Mouse (Mus musculus): Measurements from ENCODE around the gene Rnf167. TPM values are rescaled to one million over a fixed set of nuclear protein-coding genes. Genes with fewer than 3 reads are reported as not detected.
A peak's percentile ranks its signal among the peaks of the same experiment; 100 is the strongest.

Gene Rnf167
- polyA plus RNA-seq, 1 experiment = 44.0 TPM

- Histone ChIP-seq H3K27ac (replicated peaks; ENCODE audit: low read depth, low read length) (peak overlapping the region; percentile 79), H3K4me3 (ENCODE audit: insufficient read depth, low read depth, low read length) (peak overlapping the region; percentile 76), H3K4me1 (ENCODE audit: control insufficient read depth, insufficient read depth, insufficient read length, low read length) (no peaks in the 10 kb centered on the region)
Observed at GRCm38 (mm10) chr11:70656456-70656927, 9.5 kb downstream of the Rnf167 start.

- Histone ChIP-seq H3K4me1 (ENCODE audit: control insufficient read depth, insufficient read depth, insufficient read length, low read length) (no peaks in the 10 kb centered on the region), H3K27ac (replicated peaks; ENCODE audit: low read depth, low read length) (peak within 1 kb of the TSS; percentile 79), H3K4me3 (ENCODE audit: insufficient read depth, low read depth, low read length) (peak within 1 kb of the TSS; percentile 76)
Observed at GRCm38 (mm10) chr11:70656964-70657363, 9.9 kb downstream of the Rnf167 start, which contains the start of gene Eno3. Gene Eno3 (plus strand): TSS chr11:70657202.

GRCm38 (mm10) chr11:70657573-70657972 lies 10.5 kb downstream of the Rnf167 start:
- Histone ChIP-seq H3K4me3 (ENCODE audit: insufficient read depth, low read depth, low read length) (no peak overlapping the region), H3K4me1 (ENCODE audit: control insufficient read depth, insufficient read depth, insufficient read length, low read length) (no peaks in the 10 kb centered on the region), H3K27ac (replicated peaks; ENCODE audit: low read depth, low read length) (no peak overlapping the region)

- H3K4me3 ChIP-seq (ENCODE audit: insufficient read depth, low read depth, low read length) = no peak overlapping the region
- no peaks in the 10 kb centered on the region for H3K4me1 ChIP-seq (ENCODE audit: control insufficient read depth, insufficient read depth, insufficient read length, low read length)
- no peak overlapping the region for H3K27ac ChIP-seq (replicated peaks; ENCODE audit: low read depth, low read length)
Observed at GRCm38 (mm10) chr11:70657991-70658390, 11.0 kb downstream of the Rnf167 start.

- Histone ChIP-seq H3K27ac (replicated peaks; ENCODE audit: low read depth, low read length) (no peak overlapping the region), H3K4me1 (ENCODE audit: control insufficient read depth, insufficient read depth, insufficient read length, low read length) (no peaks in the 10 kb centered on the region), H3K4me3 (ENCODE audit: insufficient read depth, low read depth, low read length) (no peak overlapping the region)
Observed at GRCm38 (mm10) chr11:70658521-70658920, 11.5 kb downstream of the Rnf167 start.

GRCm38 (mm10) chr11:70658942-70659341 lies 11.9 kb downstream of the Rnf167 start:
- Histone ChIP-seq H3K4me3 (ENCODE audit: insufficient read depth, low read depth, low read length) (no peak overlapping the region), H3K27ac (replicated peaks; ENCODE audit: low read depth, low read length) (no peak overlapping the region), H3K4me1 (ENCODE audit: control insufficient read depth, insufficient read depth, insufficient read length, low read length) (no peaks in the 10 kb centered on the region)

GRCm38 (mm10) chr11:70660571-70660970 lies 13.5 kb downstream of the Rnf167 start:
- Histone ChIP-seq H3K27ac (replicated peaks; ENCODE audit: low read depth, low read length) (no peak overlapping the region), H3K4me3 (ENCODE audit: insufficient read depth, low read depth, low read length) (no peak overlapping the region), H3K4me1 (ENCODE audit: control insufficient read depth, insufficient read depth, insufficient read length, low read length) (no peaks in the 10 kb centered on the region)

GRCm38 (mm10) chr11:70663101-70663500 lies 16.1 kb downstream of the Rnf167 start:
- Histone ChIP-seq H3K4me1 (ENCODE audit: control insufficient read depth, insufficient read depth, insufficient read length, low read length) (no peaks in the 10 kb centered on the region), H3K27ac (replicated peaks; ENCODE audit: low read depth, low read length) (no peak overlapping the region)

GRCm38 (mm10) chr11:70663957-70664356 lies 16.9 kb downstream of the Rnf167 start:
- Histone ChIP-seq H3K4me1 (ENCODE audit: control insufficient read depth, insufficient read depth, insufficient read length, low read length) (no peaks in the 10 kb centered on the region), H3K4me3 (ENCODE audit: insufficient read depth, low read depth, low read length) (no peak overlapping the region), H3K27ac (replicated peaks; ENCODE audit: low read depth, low read length) (no peak overlapping the region)

More at GRCm38 (mm10) chr11:70663101-70663500, 16.1 kb downstream of the Rnf167 start:
- no peak overlapping the region for H3K4me3 ChIP-seq (ENCODE audit: insufficient read depth, low read depth, low read length)

- H3K4me3 ChIP-seq (ENCODE audit: insufficient read depth, low read depth, low read length) = no peak overlapping the region
- H3K4me1 ChIP-seq (ENCODE audit: control insufficient read depth, insufficient read depth, insufficient read length, low read length) = no peaks in the 10 kb centered on the region
- H3K27ac ChIP-seq (replicated peaks; ENCODE audit: low read depth, low read length) = no peak overlapping the region
Observed at GRCm38 (mm10) chr11:70664741-70665140, 17.7 kb downstream of the Rnf167 start.

GRCm38 (mm10) chr11:70666687-70667086 lies 19.7 kb downstream of the Rnf167 start:
- no peak overlapping the region for H3K4me3 ChIP-seq (ENCODE audit: insufficient read depth, low read depth, low read length)
- no peak overlapping the region for H3K27ac ChIP-seq (replicated peaks; ENCODE audit: low read depth, low read length)
- H3K4me1 ChIP-seq (ENCODE audit: control insufficient read depth, insufficient read depth, insufficient read length, low read length) = no peaks in the 10 kb centered on the region

- no peaks in the 10 kb centered on the region for H3K4me1 ChIP-seq (ENCODE audit: control insufficient read depth, insufficient read depth, insufficient read length, low read length)
- 0 out of 2 replicates have a peak overlapping the region, but pooled peaks have one; percentile 5 for H3K4me3 ChIP-seq (ENCODE audit: insufficient read depth, low read depth, low read length)
- peak overlapping the region; percentile 29; the same call in 1 of the 2 replicates for H3K27ac ChIP-seq (replicated peaks; ENCODE audit: low read depth, low read length)
Observed at GRCm38 (mm10) chr11:70667271-70668150, 20.5 kb downstream of the Rnf167 start.

GRCm38 (mm10) chr11:70668335-70668770 lies 21.3 kb downstream of the Rnf167 start:
- Histone ChIP-seq H3K4me1 (ENCODE audit: control insufficient read depth, insufficient read depth, insufficient read length, low read length) (no peaks in the 10 kb centered on the region), H3K27ac (replicated peaks; ENCODE audit: low read depth, low read length) (peak overlapping the region; percentile 53), H3K4me3 (ENCODE audit: insufficient read depth, low read depth, low read length) (peak overlapping the region; percentile 62)

GRCm38 (mm10) chr11:70668771-70669505 lies 21.9 kb downstream of the Rnf167 start, which contains the start of gene Spag7:
Gene Spag7 (minus strand): TSS chr11:70669416.
- Histone ChIP-seq H3K27ac (replicated peaks; ENCODE audit: low read depth, low read length) (peak within 1 kb of the TSS; percentile 88), H3K4me1 (ENCODE audit: control insufficient read depth, insufficient read depth, insufficient read length, low read length) (no peaks in the 10 kb centered on the region), H3K4me3 (ENCODE audit: insufficient read depth, low read depth, low read length) (peak within 1 kb of the TSS; percentile 74)

Data from brown adipose tissue, adult 24 weeks (tissue).